Comparison of ENCODE assay signal across 9 mouse cellular contexts in genomic region chr13:89668069-89668468, GRCm38 (mm10).
DNase-seq lines count a peak whose midpoint lies in the region; ATAC-seq and TF ChIP-seq lines count a peak whose summit lies in the region.
"Had no signal": no experiment of that assay in that cellular context is flagged by ENCODE, and none has a peak within 500 bp of the region (broad histone marks: within the 10 kb centered on the region; RNA-seq: fewer than 3 reads in every experiment).

No protein-coding gene starts in this region.

- H3K9ac ChIP-seq in lung, embryonic 14.5 days: no peak overlapping the region
- H3K9ac ChIP-seq in midbrain, embryonic 12.5 days (replicated peaks): no peak overlapping the region
- H3K9ac ChIP-seq: heart, embryonic 13.5 days had no signal

- no peaks in the 10 kb centered on the region for H3K9me3 ChIP-seq in lung, embryonic 14.5 days (ENCODE audit: low read depth, low read length)
- H3K9me3 ChIP-seq in midbrain, embryonic 12.5 days: no peaks in the 10 kb centered on the region
- H3K9me3 ChIP-seq: heart, embryonic 13.5 days had no signal

- H3K27ac ChIP-seq in lung, embryonic 14.5 days (ENCODE audit: low read depth): no peak overlapping the region
- no peak overlapping the region for H3K27ac ChIP-seq in cortical plate, adult 2 months (ENCODE audit: insufficient read depth, low read length)
- no peak overlapping the region for H3K27ac ChIP-seq in midbrain, embryonic 12.5 days (replicated peaks)
- H3K27ac ChIP-seq: heart, embryonic 13.5 days had no signal

- DNase-seq in adrenal gland, postnatal 14 days: peak; percentile 16
- no peak for DNase-seq in adrenal gland, adult 8-10 months
- DNase-seq in lung, embryonic 14.5 days: peak; percentile 74
- no peak for DNase-seq in lung, adult 18-20 months
- peak; percentile 9 to 13 for DNase-seq in kidney, adult 8-10 months
- DNase-seq in urinary bladder, adult 18-20 months (ENCODE audit: low spot score in 2 of 2): no peak

- peak; percentile 54 for TF ChIP-seq CTCF in lung, embryonic 14.5 days (IDR thresholded peaks at IDR 0.05; ENCODE audit: low read depth)
- TF ChIP-seq CTCF in cortical plate, adult 2 months (IDR thresholded peaks at IDR 0.05; ENCODE audit: extremely low read depth, insufficient read depth, low read length): peak; percentile 24; the same call in 1 of the 2 replicates

- ATAC-seq in lung, embryonic 14.5 days (ENCODE audit: insufficient read depth): peak; percentile 6; the same call in 1 of the 2 replicates
- ATAC-seq in midbrain, embryonic 12.5 days (ENCODE audit: low FRiP score, low read depth): peak; percentile 63; the same call in 1 of the 2 replicates

- H3K4me2 ChIP-seq in lung, embryonic 14.5 days: no peak overlapping the region
- H3K4me2 ChIP-seq in midbrain, embryonic 12.5 days (replicated peaks): no peak overlapping the region
- H3K4me2 ChIP-seq: heart, embryonic 13.5 days had no signal

- no peak for TF ChIP-seq POLR2A in cortical plate, adult 2 months (IDR thresholded peaks at IDR 0.05; ENCODE audit: extremely low read depth, insufficient read depth, low read length)

- H3K4me1 ChIP-seq in lung, embryonic 14.5 days (ENCODE audit: insufficient read depth): no peaks in the 10 kb centered on the region
- no peaks in the 10 kb centered on the region for H3K4me1 ChIP-seq in cortical plate, adult 2 months (ENCODE audit: control insufficient read depth, insufficient read depth, low read length)
- no peaks in the 10 kb centered on the region; the same call in 1 of the 2 replicates for H3K4me1 ChIP-seq in midbrain, embryonic 12.5 days

- no peaks in the 10 kb centered on the region for H3K27me3 ChIP-seq in lung, embryonic 14.5 days (ENCODE audit: insufficient read depth, low read length)
- H3K27me3 ChIP-seq in midbrain, embryonic 12.5 days: no peaks in the 10 kb centered on the region
- H3K27me3 ChIP-seq: heart, embryonic 13.5 days had no signal

- H3K4me3 ChIP-seq in lung, embryonic 14.5 days (ENCODE audit: low read depth, low read length): no peak overlapping the region
- H3K4me3 ChIP-seq in cortical plate, adult 2 months (ENCODE audit: insufficient read depth, low read length): no peak overlapping the region
- H3K4me3 ChIP-seq in midbrain, embryonic 12.5 days: no peak overlapping the region
- H3K4me3 ChIP-seq: heart, embryonic 13.5 days had no signal

- H3K36me3 ChIP-seq in lung, embryonic 14.5 days (ENCODE audit: insufficient read depth): peaks cover 45% of the 10 kb centered on the region
- no peaks in the 10 kb centered on the region for H3K36me3 ChIP-seq in midbrain, embryonic 12.5 days

- WGBS in lung, embryonic 14.5 days: 62% methylated on average over 1 of the region's 1 CpGs
- 74% methylated on average over 1 of the region's 1 CpGs for WGBS in midbrain, embryonic 12.5 days

Comparison
In these comparisons a context has a peak if more than half of its experiments do, and no peak if none do; other contexts are left out.
1. DNase-seq: peak in adrenal gland, postnatal 14 days (single experiment), lung, embryonic 14.5 days (single experiment) and kidney, adult 8-10 months (2 of 2); none in adrenal gland, adult 8-10 months (single experiment), lung, adult 18-20 months (0 of 2) and urinary bladder, adult 18-20 months (0 of 2).